Mouse (Mus musculus) bone marrow, adult 2 months (tissue): Measurements from ENCODE around the gene Tulp4.

Source experiments
- CTCF ChIP-seq: fragments of 200-500 bp; IDR thresholded peaks from 2 replicates; pipeline ENCODE4 v1.5.1; 2011; ENCODE audit warnings: low read length, control low read depth; ENCODE audit not compliant: control insufficient read depth, insufficient read depth
- POLR2A ChIP-seq: fragments of 200-500 bp; IDR thresholded peaks from 2 replicates; pipeline ENCODE4 v1.6.1; 2011; ENCODE audit warnings: low read depth, mild to moderate bottlenecking, control low read depth, low read length, borderline replicate concordance; ENCODE audit not compliant: control insufficient read depth

GRCm38 (mm10) chr17:6106361-6107014, at the start of gene Tulp4:
- TF ChIP-seq POLR2A (peak; percentile 13; the same call in 1 of the 2 replicates), CTCF (no peak; the same call in 1 of the 2 replicates)
